13 mouse cellular contexts compared by ENCODE assay signal in genomic region chrX:79651091-79651490, GRCm38 (mm10). TPM values are rescaled to one million over a fixed set of nuclear protein-coding genes. Genes with fewer than 3 reads are reported as not detected.
A peak's percentile ranks its signal among the peaks of the same experiment; 100 is the strongest.
DNase-seq lines count a peak whose midpoint lies in the region; ATAC-seq and TF ChIP-seq lines count a peak whose summit lies in the region.
"Had no signal": no experiment of that assay in that cellular context is flagged by ENCODE, and none has a peak within 500 bp of the region (broad histone marks: within the 10 kb centered on the region; RNA-seq: fewer than 3 reads in every experiment).

No protein-coding gene starts in this region.

- no peak for TF ChIP-seq POLR2A in liver, adult 2 months (IDR thresholded peaks at IDR 0.05; ENCODE audit: extremely low read depth, insufficient read depth, low read length)
- TF ChIP-seq POLR2A in brain, embryonic 14.5 days (IDR thresholded peaks at IDR 0.05; ENCODE audit: borderline replicate concordance, extremely low read depth, insufficient read depth, insufficient read length, poor library complexity, severe bottlenecking), result no peak

- ATAC-seq in liver, embryonic 11.5 days (replicated peaks; ENCODE audit: low FRiP score), result no peak
- ATAC-seq in monocyte, adult 5-6 weeks (replicated peaks; ENCODE audit: insufficient number of reproducible peaks, low FRiP score, low TSS enrichment, poor library complexity, severe bottlenecking), result no peak
- no peak for ATAC-seq in inflammation-experienced regulatory T-cells, adult 6 months
- ATAC-seq: intestine, postnatal 0 days; liver, embryonic 12.5 days; midbrain, embryonic 16.5 days had no signal

- DNase-seq in liver, adult 2 months (ENCODE audit: extremely low read depth, low read depth, low spot score), result peak; percentile 58
- DNase-seq in liver, embryonic 11.5 days (ENCODE audit: low spot score), result no peak
- peak; percentile 81 for DNase-seq in Muller cell, postnatal 12 days (ENCODE audit: inconsistent ontology term)
- DNase-seq in brain, embryonic 14.5 days (ENCODE audit: low read depth), result peak; percentile 11
- DNase-seq in heart, postnatal 25 days (ENCODE audit: low spot score), result peak; percentile 15
- DNase-seq in right cerebral cortex, adult 18-20 months, result no peak

- H3K79me2 ChIP-seq in liver, adult 2 months (ENCODE audit: control insufficient read depth, insufficient read depth, low read length), result no peaks in the 10 kb centered on the region

- H3K36me3 ChIP-seq in liver, adult 2 months (ENCODE audit: control insufficient read depth, insufficient read depth, low read length), result no peaks in the 10 kb centered on the region
- no peaks in the 10 kb centered on the region for H3K36me3 ChIP-seq in liver, embryonic 11.5 days (ENCODE audit: control insufficient read depth, insufficient read depth, low read length)
- H3K36me3 ChIP-seq: embryonic facial prominence, embryonic 15.5 days; liver, embryonic 12.5 days had no signal

- WGBS in liver, adult 2 months, result 40% methylated on average over 2 of the region's 2 CpGs
- WGBS in liver, embryonic 11.5 days, result 60% methylated on average over 2 of the region's 2 CpGs

- H3K4me1 ChIP-seq in liver, adult 2 months (ENCODE audit: control insufficient read depth, insufficient read depth, low read length), result no peaks in the 10 kb centered on the region
- H3K4me1 ChIP-seq in liver, embryonic 11.5 days (replicated peaks; ENCODE audit: control insufficient read depth, insufficient read depth, low read length), result no peaks in the 10 kb centered on the region
- H3K4me1 ChIP-seq: embryonic facial prominence, embryonic 15.5 days; liver, embryonic 12.5 days had no signal

- no peak overlapping the region for H3K27ac ChIP-seq in liver, adult 2 months (replicated peaks; ENCODE audit: insufficient read depth, low read depth, low read length)
- H3K27ac ChIP-seq in liver, embryonic 11.5 days (ENCODE audit: low read depth, low read length), result no peak overlapping the region
- H3K27ac ChIP-seq: embryonic facial prominence, embryonic 15.5 days; liver, embryonic 12.5 days had no signal

- intact Hi-C loops in heart, postnatal 25 days (cut with DNase I), result no loop called here

- H3K9me3 ChIP-seq in liver, embryonic 11.5 days (ENCODE audit: control insufficient read depth, low read length), result no peaks in the 10 kb centered on the region
- H3K9me3 ChIP-seq: embryonic facial prominence, embryonic 15.5 days; liver, embryonic 12.5 days had no signal

- H3K27me3 ChIP-seq in liver, adult 2 months (ENCODE audit: control insufficient read depth, insufficient read depth, low read length), result no peaks in the 10 kb centered on the region
- no peaks in the 10 kb centered on the region for H3K27me3 ChIP-seq in liver, embryonic 11.5 days (replicated peaks; ENCODE audit: control insufficient read depth, insufficient read depth, low read length)
- H3K27me3 ChIP-seq: embryonic facial prominence, embryonic 15.5 days; liver, embryonic 12.5 days had no signal

- no peak overlapping the region for H3K4me2 ChIP-seq in liver, embryonic 11.5 days
- H3K4me2 ChIP-seq: embryonic facial prominence, embryonic 15.5 days; liver, embryonic 12.5 days had no signal

- TF ChIP-seq CTCF in liver, adult 2 months (IDR thresholded peaks at IDR 0.05; ENCODE audit: low read depth, low read length), result no peak
- no peak for TF ChIP-seq CTCF in brain, embryonic 14.5 days (IDR thresholded peaks at IDR 0.05; ENCODE audit: borderline replicate concordance, extremely low read depth, insufficient read depth, insufficient read length)

- H3K9ac ChIP-seq in liver, adult 2 months (ENCODE audit: low read depth, low read length), result no peak overlapping the region
- no peak overlapping the region for H3K9ac ChIP-seq in liver, embryonic 11.5 days (ENCODE audit: low read depth, low read length)
- H3K9ac ChIP-seq: embryonic facial prominence, embryonic 15.5 days; liver, embryonic 12.5 days had no signal

- H3K4me3 ChIP-seq in liver, adult 2 months (ENCODE audit: insufficient read depth, low read depth, low read length), result no peak overlapping the region
- H3K4me3 ChIP-seq in liver, embryonic 11.5 days (ENCODE audit: low read depth, low read length), result no peak overlapping the region
- H3K4me3 ChIP-seq: embryonic facial prominence, embryonic 15.5 days; liver, embryonic 12.5 days had no signal

RNA-seq across cellular contexts. Expression of gene Mageb16, which starts 20.1 kb away (rescaled TPM):
- total RNA-seq in liver, adult 2 months (2014; rRNA removed), result not detected in 2 replicates
- polyA plus RNA-seq in liver, adult 2 months (2012; rRNA removed), result not detected in 2 replicates
- polyA plus RNA-seq in liver, embryonic 11.5 days (2014; fragmentation: Nextera tagmentation; extraction: Ambion mirVana), result 0.74 and 1.8 TPM in 2 replicates
- polyA plus RNA-seq in brain, embryonic 14.5 days (2012; rRNA removed), result 0.15 TPM in 1 of 2 replicates, not detected in the other
- total RNA-seq in heart, postnatal 25 days (2021), result not detected
- not detected in 3 replicates for total RNA-seq in monocyte, adult 5-6 weeks (2017)
- polyA plus RNA-seq in inflammation-experienced regulatory T-cells, adult 6 months (2017; shearing (Covaris generic)), result not detected
- polyA plus RNA-seq: gonadal fat pad, adult 2 months; intestine, postnatal 0 days had no signal

Comparison
In these comparisons a context has a peak if more than half of its experiments do, and no peak if none do; other contexts are left out.
1. DNase-seq: peak in liver, adult 2 months (single experiment), Muller cell, postnatal 12 days (single experiment), brain, embryonic 14.5 days (single experiment) and heart, postnatal 25 days (single experiment); none in liver, embryonic 11.5 days (single experiment) and right cerebral cortex, adult 18-20 months (single experiment).